Mouse (Mus musculus) heart, adult 2 months (tissue): ENCODE measurements around the gene Pkp3.

Experiments
- CTCF ChIP-seq: fragments of 200-600 bp; IDR thresholded peaks from 2 replicates; pipeline ENCODE4 v1.8.1; 2022; ENCODE audit warnings: antibody characterized with exemption, mild to moderate bottlenecking, moderate library complexity
- EP300 ChIP-seq: fragments of 200-500 bp; IDR thresholded peaks from 2 replicates; pipeline ENCODE4 v1.6.1; 2011; ENCODE audit warnings: low read depth, low read length, control low read depth; ENCODE audit not compliant: insufficient read depth
- POLR2A ChIP-seq: fragments of 200-500 bp; IDR thresholded peaks from 2 replicates; pipeline ENCODE4 v1.6.1; 2011; ENCODE audit warnings: mild to moderate bottlenecking, low read depth, low read length, control low read depth; ENCODE audit not compliant: insufficient read depth

GRCm38 (mm10) chr7:141052016-141052415 lies 26.0 kb upstream of the Pkp3 start:
- TF ChIP-seq EP300 (no peak), POLR2A (no peak), CTCF (no peak)
